Mouse (Mus musculus) limb, embryonic 11.5 days (tissue): ENCODE measurements around the gene Cyp19a1. TPM values are rescaled to one million over a fixed set of nuclear protein-coding genes. Genes with fewer than 3 reads are reported as not detected.
A peak's percentile ranks its signal among the peaks of the same experiment; 100 is the strongest.

ENCODE experiments used
- ATAC-seq: fragments of 200-750 bp; cut with Nextera tagmentation; 2 replicates; pipeline ENCODE4 v1.8.0; 2017; ENCODE audit warnings: low read depth; ENCODE audit not compliant: insufficient number of reproducible peaks, low FRiP score, low TSS enrichment
- DNase-seq: peaks from one replicate; pipeline ENCODE4 v3.0.0-alpha.2; 2015; ENCODE audit warnings: low spot score
- H3K27ac ChIP-seq: fragments of 300-500 bp; sonication (generic); replicated peaks from 2 replicates; pipeline ENCODE4 v1.5.1; 2014; ENCODE audit warnings: low read depth, mild to moderate bottlenecking, low read length
- H3K27me3 ChIP-seq: fragments of 300-500 bp; sonication (generic); 2 replicates; pipeline ENCODE4 v1.6.1; 2014; ENCODE audit warnings: mild to moderate bottlenecking, low read length, mixed read lengths; ENCODE audit not compliant: control insufficient read depth, insufficient read depth
- H3K36me3 ChIP-seq: fragments of 300-500 bp; sonication (generic); 2 replicates; pipeline ENCODE4 v1.6.1; 2014; ENCODE audit warnings: mild to moderate bottlenecking, low read length, moderate library complexity, mixed read lengths; ENCODE audit not compliant: control insufficient read depth, insufficient read depth
- H3K4me1 ChIP-seq: fragments of 300-500 bp; sonication (generic); 2 replicates; pipeline ENCODE4 v1.6.1; 2014; ENCODE audit warnings: low read length, mixed read lengths; ENCODE audit not compliant: control insufficient read depth, insufficient read depth
- H3K4me2 ChIP-seq: fragments of 300-500 bp; sonication (generic); 2 replicates; pipeline ENCODE4 v1.6.1; 2014; ENCODE audit warnings: low read depth, mild to moderate bottlenecking, moderate library complexity; ENCODE audit not compliant: severe bottlenecking
- H3K4me3 ChIP-seq: fragments of 300-500 bp; sonication (generic); 2 replicates; pipeline ENCODE4 v1.5.1; 2014; ENCODE audit warnings: low read depth, low read length
- H3K9ac ChIP-seq: fragments of 300-500 bp; sonication (generic); 2 replicates; pipeline ENCODE4 v1.6.1; 2014; ENCODE audit warnings: mild to moderate bottlenecking, low read length
- H3K9me3 ChIP-seq: fragments of 300-500 bp; sonication (generic); 2 replicates; pipeline ENCODE4 v1.6.1; 2016; ENCODE audit warnings: low read length; ENCODE audit not compliant: control insufficient read depth
- whole genome bisulfite sequencing: fragments of 180-500 bp; shearing (Covaris S2); extraction: QIAGEN DNeasy Blood & Tissue Kit; methylation state at CpG from one replicate; pipeline ENCODE4 v1.1.7; 2014; 5-methylcytosine and 5-hydroxymethylcytosine counted together
- polyA plus RNA-seq: library from polyadenylated mRNA; unstranded; fragments of >200 nt; fragmentation: Nextera tagmentation; extraction: Ambion mirVana; gene quantifications from 2 replicates; pipeline ENCODE4 v1.2.1, GENCODE M21; 2014

Gene Cyp19a1
- polyA plus RNA-seq, 1 experiment from 2014 or later: not detected

- Histone ChIP-seq H3K4me3 (no peak overlapping the region), H3K27me3 (no peaks in the 10 kb centered on the region), H3K9me3 (no peaks in the 10 kb centered on the region), H3K27ac (no peak overlapping the region), H3K4me2 (no peak overlapping the region), H3K9ac (no peak overlapping the region), H3K36me3 (no peaks in the 10 kb centered on the region), H3K4me1 (no peaks in the 10 kb centered on the region)
- ATAC-seq: no peak
- 61% methylated on average over 5 of the region's 5 CpGs for WGBS
- DNase-seq: no peak
Measured at GRCm38 (mm10) chr9:54216511-54216910, 51.4 kb downstream of the Cyp19a1 start.

DNA sequence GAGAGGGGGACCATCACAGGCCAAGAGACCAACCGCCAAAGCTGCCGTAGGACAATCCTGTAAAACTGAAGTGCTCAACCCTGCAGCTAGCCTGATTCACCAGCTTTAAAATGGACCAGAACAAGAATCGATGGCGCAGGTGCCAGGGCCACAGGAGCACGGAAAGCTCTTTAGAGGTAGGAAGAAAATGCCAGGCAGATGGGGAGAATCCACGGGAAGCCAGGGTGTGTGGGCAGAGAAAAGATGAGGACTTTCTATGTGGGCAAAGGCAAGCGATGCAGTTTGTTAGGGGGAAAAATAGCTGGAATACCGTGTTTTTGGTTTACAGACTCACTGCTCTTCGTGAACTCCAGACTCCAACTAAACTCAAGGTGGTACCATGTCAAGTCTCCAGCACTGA is 53.0 kb downstream of the Cyp19a1 start:
- WGBS: 95% methylated on average over 9 of the region's 9 CpGs
- no peak for ATAC-seq

DNA sequence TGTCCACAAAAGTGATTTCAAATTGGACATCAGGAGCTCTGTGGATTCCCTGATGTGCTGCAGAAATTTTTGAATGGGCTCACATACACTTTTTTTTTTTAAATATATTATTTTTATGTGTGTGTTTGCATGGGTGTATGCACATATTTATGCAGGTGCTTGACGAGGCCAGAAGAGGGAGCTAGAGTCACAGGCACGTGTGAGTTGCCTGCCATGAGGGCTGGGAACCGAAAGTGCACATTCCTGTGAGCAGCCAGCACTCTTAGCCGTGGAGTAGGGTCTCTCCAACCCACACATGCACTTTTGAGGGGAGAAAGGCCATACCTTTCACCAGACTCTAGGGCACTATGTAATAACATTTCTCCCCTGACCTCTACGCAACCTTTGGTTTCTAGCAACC is 73.1 kb downstream of the Cyp19a1 start:
- Histone ChIP-seq H3K9me3 (no peaks in the 10 kb centered on the region), H3K36me3 (no peaks in the 10 kb centered on the region), H3K4me3 (no peak overlapping the region), H3K4me2 (no peak overlapping the region), H3K9ac (no peak overlapping the region), H3K27ac (no peak overlapping the region), H3K27me3 (no peaks in the 10 kb centered on the region), H3K4me1 (no peaks in the 10 kb centered on the region)
- ATAC-seq (no peak), DNase-seq (no peak)
- 70% methylated on average over 5 of the region's 5 CpGs for WGBS

More for the DNA sequence above, 53.0 kb downstream of the Cyp19a1 start:
- H3K4me3 ChIP-seq: no peak overlapping the region
- no peaks in the 10 kb centered on the region for H3K27me3 ChIP-seq
- H3K9ac ChIP-seq: no peak overlapping the region
- no peak for DNase-seq
- H3K27ac ChIP-seq: no peak overlapping the region
- no peaks in the 10 kb centered on the region for H3K4me1 ChIP-seq
- H3K9me3 ChIP-seq: no peaks in the 10 kb centered on the region
- no peak overlapping the region for H3K4me2 ChIP-seq
- no peaks in the 10 kb centered on the region for H3K36me3 ChIP-seq

- H3K9me3 ChIP-seq: no peaks in the 10 kb centered on the region
- no peaks in the 10 kb centered on the region for H3K36me3 ChIP-seq
- H3K27ac ChIP-seq: no peak overlapping the region
- no peak overlapping the region for H3K9ac ChIP-seq
- WGBS: 89% methylated on average over 3 of the region's 3 CpGs
- no peak overlapping the region for H3K4me2 ChIP-seq
- no peak overlapping the region for H3K4me3 ChIP-seq
- ATAC-seq: no peak
- H3K27me3 ChIP-seq: no peaks in the 10 kb centered on the region
- no peaks in the 10 kb centered on the region for H3K4me1 ChIP-seq
- DNase-seq: no peak
Measured at GRCm38 (mm10) chr9:54191435-54191834, 76.5 kb downstream of the Cyp19a1 start.

DNA sequence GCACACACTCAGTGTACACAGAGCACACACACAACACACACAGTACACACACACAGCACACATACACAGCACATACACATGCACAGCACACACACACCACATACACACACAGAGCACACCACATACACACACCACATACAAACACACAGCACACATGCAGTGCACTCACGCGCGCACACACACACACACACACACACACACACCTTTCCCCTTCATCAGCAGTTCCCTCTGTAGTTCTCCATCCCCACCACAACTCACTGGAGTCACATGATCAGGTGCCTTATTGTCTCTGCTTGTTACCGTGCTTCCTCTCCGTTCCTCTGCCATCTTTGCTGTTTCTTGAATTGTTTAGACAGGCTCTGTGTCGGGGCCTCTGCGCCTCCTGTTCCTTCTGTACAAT is 85.4 kb downstream of the Cyp19a1 start:
- H3K27ac ChIP-seq: no peak overlapping the region
- no peak overlapping the region for H3K4me3 ChIP-seq
- no peaks in the 10 kb centered on the region for H3K36me3 ChIP-seq
- WGBS: 90% methylated on average over 7 of the region's 7 CpGs
- DNase-seq (no peak), ATAC-seq (no peak)
- H3K9ac ChIP-seq: no peak overlapping the region
- H3K4me2 ChIP-seq: no peak overlapping the region
- no peaks in the 10 kb centered on the region for H3K27me3 ChIP-seq
- H3K4me1 ChIP-seq: no peaks in the 10 kb centered on the region
- no peaks in the 10 kb centered on the region for H3K9me3 ChIP-seq

DNA sequence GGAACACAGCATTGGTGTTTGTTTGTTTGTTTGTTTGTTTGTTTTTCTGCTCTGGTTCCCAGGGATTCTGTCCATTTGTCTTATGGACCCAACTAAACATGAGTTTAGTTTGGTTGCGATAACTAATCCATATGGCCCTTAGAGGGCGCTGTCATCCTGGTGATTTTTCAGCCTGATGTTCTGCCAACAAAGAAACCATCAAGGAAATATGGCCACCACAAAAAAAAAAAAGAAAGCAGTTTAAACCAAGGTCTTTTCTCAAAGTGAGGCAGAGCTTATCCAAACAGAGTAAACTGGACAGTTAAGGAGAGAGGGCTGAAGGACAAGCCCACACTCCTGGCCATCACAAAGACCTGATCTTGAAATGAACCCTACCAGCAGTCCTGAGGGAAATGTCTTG is 86.6 kb downstream of the Cyp19a1 start:
- H3K4me1 ChIP-seq: no peaks in the 10 kb centered on the region
- ATAC-seq (no peak), DNase-seq (peak; percentile 68)
- H3K9me3 ChIP-seq: no peaks in the 10 kb centered on the region
- no peak overlapping the region for H3K4me3 ChIP-seq
- no peak overlapping the region for H3K27ac ChIP-seq
- no peak overlapping the region for H3K4me2 ChIP-seq
- 13% methylated on average over 2 of the region's 2 CpGs for WGBS
- no peaks in the 10 kb centered on the region for H3K27me3 ChIP-seq
- no peaks in the 10 kb centered on the region for H3K36me3 ChIP-seq
- no peak overlapping the region for H3K9ac ChIP-seq

DNA sequence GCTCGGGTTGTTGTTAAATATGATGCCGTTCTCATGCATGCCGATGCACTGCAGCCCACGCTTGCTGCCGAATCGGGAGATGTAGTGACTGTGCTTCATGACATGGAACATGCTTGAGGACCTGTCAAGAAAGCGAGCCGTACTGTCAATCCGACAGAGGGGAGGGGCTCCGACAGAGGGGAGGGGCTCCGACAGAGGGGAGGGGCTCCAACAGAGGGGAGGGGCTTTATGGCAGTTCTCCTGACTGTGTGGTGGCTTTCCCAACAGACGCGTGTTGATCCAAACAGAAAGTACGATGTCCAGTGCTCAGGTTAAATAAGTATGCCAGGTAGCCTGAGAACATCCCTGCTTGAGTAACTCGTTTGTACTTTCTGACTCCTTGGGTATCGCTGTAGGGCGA is 87.7 kb downstream of the Cyp19a1 start:
- Histone ChIP-seq H3K27me3 (no peaks in the 10 kb centered on the region), H3K27ac (no peak overlapping the region), H3K4me2 (no peak overlapping the region), H3K4me3 (no peak overlapping the region), H3K9ac (no peak overlapping the region), H3K36me3 (no peaks in the 10 kb centered on the region), H3K9me3 (no peaks in the 10 kb centered on the region), H3K4me1 (no peaks in the 10 kb centered on the region)
- DNase-seq (no peak), ATAC-seq (no peak)
- WGBS: 78% methylated on average over 17 of the region's 17 CpGs

- H3K4me1 ChIP-seq: no peaks in the 10 kb centered on the region
- ATAC-seq (no peak), DNase-seq (no peak)
- no peak overlapping the region for H3K27ac ChIP-seq
- no peak overlapping the region for H3K4me2 ChIP-seq
- H3K9ac ChIP-seq: no peak overlapping the region
- H3K4me3 ChIP-seq: no peak overlapping the region
- no peaks in the 10 kb centered on the region for H3K27me3 ChIP-seq
- H3K36me3 ChIP-seq: no peaks in the 10 kb centered on the region
- H3K9me3 ChIP-seq: no peaks in the 10 kb centered on the region
- WGBS: 49% methylated on average over 5 of the region's 5 CpGs
Measured at GRCm38 (mm10) chr9:54169489-54169888, 98.4 kb downstream of the Cyp19a1 start.

GRCm38 (mm10) chr9:54168425-54168824 is 99.5 kb downstream of the Cyp19a1 start:
- H3K9me3 ChIP-seq: no peaks in the 10 kb centered on the region
- ATAC-seq (no peak), DNase-seq (no peak)
- no peak overlapping the region for H3K9ac ChIP-seq
- no peaks in the 10 kb centered on the region for H3K36me3 ChIP-seq
- WGBS: 89% methylated on average over 10 of the region's 10 CpGs
- H3K27me3 ChIP-seq: no peaks in the 10 kb centered on the region
- no peaks in the 10 kb centered on the region for H3K4me1 ChIP-seq
- H3K4me3 ChIP-seq: no peak overlapping the region
- H3K27ac ChIP-seq: no peak overlapping the region
- H3K4me2 ChIP-seq: no peak overlapping the region
